Mouse (Mus musculus) lung, postnatal 0 days (tissue): ENCODE measurements around the gene Gm7271. TPM values are rescaled to one million over a fixed set of nuclear protein-coding genes. Genes with fewer than 3 reads are reported as not detected.

Source experiments
- ATAC-seq: fragments of 200-750 bp; cut with Nextera tagmentation; 2 replicates; pipeline ENCODE4 v1.8.0; 2017; ENCODE audit warnings: moderate library complexity
- DNase-seq: peaks from one replicate; pipeline ENCODE4 v3.0.0-alpha.2; 2016; ENCODE audit warnings: low spot score
- H3K27ac ChIP-seq: fragments of 300-500 bp; sonication (generic); 2 replicates; pipeline ENCODE4 v1.5.1; 2014; ENCODE audit warnings: antibody characterized with exemption, mild to moderate bottlenecking, low read length, mixed read lengths
- H3K27me3 ChIP-seq: fragments of 300-500 bp; sonication (generic); replicated peaks from 2 replicates; pipeline ENCODE4 v1.6.1; 2014; ENCODE audit warnings: low read length, mixed read lengths; ENCODE audit not compliant: insufficient read depth
- H3K36me3 ChIP-seq: fragments of 300-500 bp; sonication (generic); 2 replicates; pipeline ENCODE4 v1.6.1; 2014; ENCODE audit warnings: low read length, mixed read lengths; ENCODE audit not compliant: insufficient read depth
- H3K4me1 ChIP-seq: fragments of 300-500 bp; sonication (generic); 2 replicates; pipeline ENCODE4 v1.6.1; 2014; ENCODE audit warnings: antibody characterized with exemption, low read depth, low read length, mixed read lengths; ENCODE audit not compliant: insufficient read depth
- H3K4me2 ChIP-seq: fragments of 300-500 bp; sonication (generic); replicated peaks from 2 replicates; pipeline ENCODE4 v1.6.1; 2014; ENCODE audit warnings: low read depth, mild to moderate bottlenecking, low read length, moderate library complexity, mixed read lengths
- H3K4me3 ChIP-seq: fragments of 300-500 bp; sonication (generic); 2 replicates; pipeline ENCODE4 v1.5.1; 2014; ENCODE audit warnings: low read depth, low read length
- H3K9ac ChIP-seq: fragments of 300-500 bp; sonication (generic); replicated peaks from 2 replicates; pipeline ENCODE4 v1.6.1; 2014; ENCODE audit warnings: low read depth, mild to moderate bottlenecking
- H3K9me3 ChIP-seq: fragments of 300-500 bp; sonication (generic); 2 replicates; pipeline ENCODE4 v1.6.1; 2016; ENCODE audit warnings: low read length, mixed read lengths
- CTCF ChIP-seq: IDR thresholded peaks from 2 replicates; pipeline ENCODE4 v1.5.1; 2016; ENCODE audit warnings: antibody characterized with exemption, mild to moderate bottlenecking
- EP300 ChIP-seq: IDR thresholded peaks from 2 replicates; pipeline ENCODE4 v1.6.1; 2016; ENCODE audit warnings: antibody characterized with exemption, mild to moderate bottlenecking, control low read depth
- WGBS: fragments of 180-500 bp; shearing (Covaris S2); extraction: QIAGEN DNeasy Blood & Tissue Kit; methylation state at CpG from one replicate; pipeline ENCODE4 v1.1.7; 2014; 5-methylcytosine and 5-hydroxymethylcytosine counted together
- polyA plus RNA-seq: library from polyadenylated mRNA; unstranded; fragments of >200 nt; fragmentation: Nextera tagmentation; extraction: Ambion mirVana; gene quantifications from 2 replicates; pipeline ENCODE4 v1.2.1, GENCODE M21; 2015

Gm7271 gene
- not detected in 2 replicates for polyA plus RNA-seq

DNA sequence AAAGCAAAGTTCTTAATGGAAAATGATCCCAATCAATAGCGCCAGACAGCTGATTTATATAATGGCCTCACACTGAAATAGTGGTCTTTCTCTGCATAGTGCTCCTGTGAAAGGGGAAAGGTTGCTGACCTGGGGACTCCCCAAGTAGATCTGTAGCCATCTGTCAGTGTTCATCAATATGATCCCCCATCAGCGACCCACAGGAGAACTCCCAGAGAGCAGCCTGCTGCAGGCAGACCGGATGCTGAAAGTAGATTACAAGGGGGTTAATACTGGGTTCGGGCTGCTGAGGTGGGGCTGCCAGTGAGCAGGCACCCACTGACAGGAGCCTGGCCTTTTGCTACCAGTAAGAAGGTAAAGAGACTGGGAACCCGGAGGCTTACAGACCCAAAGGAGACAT, at the start of gene Gm7271:
Gm7271 (plus strand) TSS at position 230 of the 400 bp plus-strand sequence.
- 46% methylated on average over 5 of the region's 5 CpGs for WGBS
- no peak within 1 kb of the TSS for H3K27ac ChIP-seq
- TF ChIP-seq CTCF = no peak
- H3K4me1 ChIP-seq = no peaks in the 10 kb centered on the region
- no peak within 1 kb of the TSS for H3K4me2 ChIP-seq
- DNase-seq = no peak
- no peak for ATAC-seq
- H3K27me3 ChIP-seq = no peaks in the 10 kb centered on the region
- no peaks in the 10 kb centered on the region for H3K9me3 ChIP-seq
- no peak within 1 kb of the TSS for H3K9ac ChIP-seq
- no peak within 1 kb of the TSS for H3K4me3 ChIP-seq
- H3K36me3 ChIP-seq = no peaks in the 10 kb centered on the region

DNA sequence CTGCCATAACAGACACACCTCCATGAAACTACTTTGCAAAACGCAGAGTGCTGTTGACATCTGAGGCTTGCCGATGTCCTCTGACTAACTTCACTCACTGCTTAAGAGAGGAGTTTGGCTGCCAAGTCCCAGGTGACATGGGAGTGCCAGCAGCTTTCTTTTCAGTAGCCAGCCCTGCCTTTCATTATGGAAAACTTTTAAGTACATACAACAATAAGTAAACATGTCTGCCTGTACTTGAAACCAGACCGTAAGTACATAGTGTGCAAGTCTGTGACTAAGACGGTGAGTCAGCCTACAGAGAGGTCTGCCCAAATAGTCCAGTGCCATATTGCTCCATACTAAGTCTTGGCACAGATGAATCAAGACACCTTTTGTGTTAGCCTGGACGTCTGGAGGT, 46.7 kb upstream of the Gm7271 start:
- Histone ChIP-seq H3K36me3 (no peaks in the 10 kb centered on the region), H3K4me2 (no peak overlapping the region), H3K9me3 (no peaks in the 10 kb centered on the region), H3K9ac (no peak overlapping the region), H3K27ac (peak overlapping the region; percentile 63; the same call in 1 of the 2 replicates), H3K4me3 (no peak overlapping the region), H3K27me3 (no peaks in the 10 kb centered on the region), H3K4me1 (0 out of 2 replicates have a peak, but pooled peaks cover 2% of the 10 kb centered on the region)
- ATAC-seq (peak; percentile 97), DNase-seq (peak; percentile 95)
- WGBS = 40% methylated on average over 5 of the region's 5 CpGs
- TF ChIP-seq EP300 (peak; percentile 97), CTCF (no peak)

DNA sequence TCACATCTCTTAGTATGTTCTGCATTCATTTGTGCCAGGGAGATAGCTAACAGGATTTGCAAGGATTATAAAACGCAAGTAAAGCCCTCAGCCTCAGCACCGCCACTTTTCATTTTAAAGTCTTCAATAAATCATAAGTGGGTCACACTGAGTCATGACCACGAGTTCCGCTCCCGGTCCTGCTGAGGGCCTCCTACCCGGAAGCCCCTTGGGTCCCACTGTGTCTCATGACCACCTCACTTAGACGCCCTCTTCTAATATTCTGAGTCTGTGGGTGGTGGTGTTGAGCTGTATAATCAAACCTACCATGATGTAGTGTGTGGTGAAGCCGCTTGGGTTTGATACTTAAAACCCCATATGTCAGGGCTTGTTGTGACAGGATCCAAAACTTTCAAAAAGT, 46.1 kb upstream of the Gm7271 start:
- WGBS = 81% methylated on average over 8 of the region's 8 CpGs
- H3K4me1 ChIP-seq = 0 out of 2 replicates have a peak, but pooled peaks cover 2% of the 10 kb centered on the region
- no peaks in the 10 kb centered on the region for H3K9me3 ChIP-seq
- 0 out of 2 replicates have a peak overlapping the region, but pooled peaks have one; percentile 21 for H3K27ac ChIP-seq
- ATAC-seq (no peak), DNase-seq (no peak)
- H3K36me3 ChIP-seq = no peaks in the 10 kb centered on the region
- no peaks in the 10 kb centered on the region for H3K27me3 ChIP-seq
- no peak overlapping the region for H3K4me2 ChIP-seq
- H3K9ac ChIP-seq = no peak overlapping the region
- TF ChIP-seq EP300 (no peak), CTCF (no peak)
- H3K4me3 ChIP-seq = no peak overlapping the region

GRCm38 (mm10) chr5:76441431-76441830, 42.4 kb upstream of the Gm7271 start:
- H3K4me2 ChIP-seq = no peak overlapping the region
- TF ChIP-seq EP300 (peak; percentile 40; the same call in 1 of the 2 replicates), CTCF (no peak)
- ATAC-seq (peak; percentile 26; the same call in 1 of the 2 replicates), DNase-seq (peak; percentile 69)
- WGBS = 37% methylated on average over 4 of the region's 4 CpGs
- no peak overlapping the region for H3K4me3 ChIP-seq
- H3K27me3 ChIP-seq = no peaks in the 10 kb centered on the region
- H3K4me1 ChIP-seq = 0 out of 2 replicates have a peak, but pooled peaks cover 2% of the 10 kb centered on the region
- H3K36me3 ChIP-seq = no peaks in the 10 kb centered on the region
- no peaks in the 10 kb centered on the region for H3K9me3 ChIP-seq
- no peak overlapping the region for H3K27ac ChIP-seq
- no peak overlapping the region for H3K9ac ChIP-seq

GRCm38 (mm10) chr5:76474931-76475330, 8.9 kb upstream of the Gm7271 start:
- no peaks in the 10 kb centered on the region for H3K4me1 ChIP-seq
- H3K27ac ChIP-seq = no peak overlapping the region
- H3K4me3 ChIP-seq = no peak overlapping the region
- DNase-seq (no peak), ATAC-seq (no peak)
- no peak overlapping the region for H3K9ac ChIP-seq
- TF ChIP-seq CTCF (no peak), EP300 (no peak)
- no peak overlapping the region for H3K4me2 ChIP-seq
- no peaks in the 10 kb centered on the region for H3K27me3 ChIP-seq
- 89% methylated on average over 2 of the region's 2 CpGs for WGBS
- no peaks in the 10 kb centered on the region for H3K36me3 ChIP-seq
- H3K9me3 ChIP-seq = no peaks in the 10 kb centered on the region

GRCm38 (mm10) chr5:76476873-76477272, 7.0 kb upstream of the Gm7271 start:
- Histone ChIP-seq H3K27me3 (no peaks in the 10 kb centered on the region), H3K27ac (no peak overlapping the region), H3K36me3 (no peaks in the 10 kb centered on the region), H3K4me3 (no peak overlapping the region), H3K4me2 (no peak overlapping the region), H3K4me1 (no peaks in the 10 kb centered on the region), H3K9ac (no peak overlapping the region), H3K9me3 (no peaks in the 10 kb centered on the region)
- no peak for ATAC-seq
- WGBS = 59% methylated on average over 4 of the region's 4 CpGs
- peak; percentile 15 for DNase-seq
- TF ChIP-seq EP300 = no peak
- no peak for TF ChIP-seq CTCF

DNA sequence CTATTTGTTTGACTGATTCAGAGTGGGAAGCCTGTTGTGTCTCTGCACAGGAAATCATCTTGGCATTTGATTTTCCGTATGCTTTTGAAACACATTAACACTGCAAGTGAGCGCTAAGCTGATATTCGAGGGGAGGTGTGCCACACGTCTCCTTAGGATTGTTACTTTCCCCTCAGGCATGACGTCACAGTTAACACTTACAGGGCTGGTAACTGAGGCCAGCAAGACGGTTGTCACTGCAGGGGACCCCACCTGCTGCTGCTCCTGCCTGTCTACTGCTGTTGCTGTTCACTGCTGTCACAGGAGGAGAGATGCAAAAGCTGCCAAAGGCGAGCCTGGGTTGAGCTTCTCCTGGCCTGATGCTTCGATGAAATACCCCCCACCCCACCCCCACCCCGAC, 6.1 kb upstream of the Gm7271 start:
- TF ChIP-seq CTCF (no peak), EP300 (no peak)
- Histone ChIP-seq H3K4me1 (no peaks in the 10 kb centered on the region), H3K27me3 (no peaks in the 10 kb centered on the region), H3K4me2 (no peak overlapping the region), H3K36me3 (no peaks in the 10 kb centered on the region), H3K4me3 (no peak overlapping the region), H3K27ac (no peak overlapping the region), H3K9me3 (no peaks in the 10 kb centered on the region), H3K9ac (no peak overlapping the region)
- no peak for DNase-seq
- no peak for ATAC-seq
- WGBS = 27% methylated on average over 9 of the region's 9 CpGs
